Mouse (Mus musculus) midbrain, embryonic 12.5 days (tissue): ENCODE data around the gene Neu2. TPM values are rescaled to one million over a fixed set of nuclear protein-coding genes. Genes with fewer than 3 reads are reported as not detected.

ENCODE experiments used
- ATAC-seq: fragments of 200-750 bp; cut with Nextera tagmentation; 2 replicates; pipeline ENCODE4 v1.8.0; 2017; ENCODE audit warnings: low read depth, moderate TSS enrichment, moderate library complexity; ENCODE audit not compliant: low FRiP score
- H3K27ac ChIP-seq: fragments of 300-500 bp; sonication (generic); replicated peaks from 2 replicates; pipeline ENCODE4 v1.5.1; 2016; ENCODE audit warnings: mild to moderate bottlenecking
- H3K27me3 ChIP-seq: fragments of 300-500 bp; sonication (generic); 2 replicates; pipeline ENCODE4 v1.6.1; 2016; ENCODE audit warnings: mild to moderate bottlenecking
- H3K36me3 ChIP-seq: fragments of 300-500 bp; sonication (generic); 2 replicates; pipeline ENCODE4 v1.6.1; 2016
- H3K4me1 ChIP-seq: fragments of 300-500 bp; sonication (generic); 2 replicates; pipeline ENCODE4 v1.6.1; 2016
- H3K4me2 ChIP-seq: fragments of 300-500 bp; sonication (generic); replicated peaks from 2 replicates; pipeline ENCODE4 v1.6.1; 2016; ENCODE audit warnings: mild to moderate bottlenecking, moderate library complexity
- H3K4me3 ChIP-seq: fragments of 300-500 bp; sonication (generic); 2 replicates; pipeline ENCODE4 v1.5.1; 2016; ENCODE audit warnings: mild to moderate bottlenecking
- H3K9ac ChIP-seq: fragments of 300-500 bp; sonication (generic); replicated peaks from 2 replicates; pipeline ENCODE4 v1.6.1; 2016; ENCODE audit warnings: mild to moderate bottlenecking, moderate library complexity
- H3K9me3 ChIP-seq: fragments of 300-500 bp; sonication (generic); 2 replicates; pipeline ENCODE4 v1.6.1; 2016; ENCODE audit warnings: mild to moderate bottlenecking
- WGBS: fragments of 180-500 bp; shearing (Covaris S2); methylation state at CpG from one replicate; pipeline ENCODE4 v1.1.7; 2016; 5-methylcytosine and 5-hydroxymethylcytosine counted together
- polyA plus RNA-seq: library from polyadenylated mRNA; unstranded; fragments of >200 nt; fragmentation: Nextera tagmentation; extraction: Ambion mirVana; gene quantifications from 2 replicates; pipeline ENCODE4 v1.2.1, GENCODE M21; 2016

Gene Neu2
- polyA plus RNA-seq, 1 experiment from 2014 or later = not detected

DNA sequence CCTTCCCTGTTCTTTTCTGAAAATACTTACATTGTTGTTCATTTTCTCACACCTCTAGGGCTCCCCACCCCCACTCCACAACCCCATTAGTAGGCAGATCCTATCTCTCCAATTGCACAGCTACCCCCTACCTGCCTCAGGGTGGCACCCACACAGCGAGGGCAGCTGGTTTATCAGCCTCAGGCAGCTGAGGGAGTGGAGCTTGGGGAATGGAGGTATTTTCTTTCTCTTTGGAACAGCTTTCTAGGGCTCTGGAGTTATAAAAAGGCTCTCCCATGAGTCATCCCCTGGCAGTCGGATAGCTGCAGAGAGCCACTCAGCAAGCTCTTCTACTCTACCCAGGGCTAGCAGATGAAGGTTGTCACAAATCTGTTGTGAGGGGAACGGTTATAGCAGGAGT lies 84.6 kb downstream of the Neu2 start:
- H3K27ac ChIP-seq = no peak overlapping the region
- no peaks in the 10 kb centered on the region for H3K36me3 ChIP-seq
- WGBS = 80% methylated on average over 3 of the region's 3 CpGs
- no peaks in the 10 kb centered on the region for H3K27me3 ChIP-seq
- H3K9me3 ChIP-seq = no peaks in the 10 kb centered on the region
- H3K9ac ChIP-seq = no peak overlapping the region
- H3K4me3 ChIP-seq = no peak overlapping the region
- ATAC-seq = no peak
- H3K4me2 ChIP-seq = no peak overlapping the region
- no peaks in the 10 kb centered on the region for H3K4me1 ChIP-seq

DNA sequence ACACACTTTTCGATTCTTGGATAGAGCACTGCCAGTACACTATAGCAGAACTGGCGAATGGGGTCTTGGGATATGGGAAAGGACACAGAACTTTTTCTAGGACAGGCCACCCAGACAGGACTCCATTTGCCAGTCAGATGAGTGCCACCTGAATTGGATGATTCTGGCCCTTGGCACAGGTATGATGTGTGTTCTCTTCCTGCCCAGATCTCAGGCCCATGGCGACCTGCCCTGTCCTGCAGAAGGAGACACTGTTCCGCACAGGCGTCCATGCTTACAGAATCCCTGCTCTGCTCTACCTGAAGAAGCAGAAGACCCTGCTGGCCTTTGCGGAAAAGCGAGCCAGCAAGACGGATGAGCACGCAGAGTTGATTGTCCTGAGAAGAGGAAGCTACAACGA lies 85.0 kb downstream of the Neu2 start:
- Histone ChIP-seq H3K27me3 (no peaks in the 10 kb centered on the region), H3K4me1 (no peaks in the 10 kb centered on the region), H3K27ac (no peak overlapping the region), H3K4me3 (no peak overlapping the region), H3K9ac (no peak overlapping the region), H3K9me3 (no peaks in the 10 kb centered on the region), H3K36me3 (no peaks in the 10 kb centered on the region), H3K4me2 (no peak overlapping the region)
- 94% methylated on average over 10 of the region's 10 CpGs for WGBS
- ATAC-seq = no peak

DNA sequence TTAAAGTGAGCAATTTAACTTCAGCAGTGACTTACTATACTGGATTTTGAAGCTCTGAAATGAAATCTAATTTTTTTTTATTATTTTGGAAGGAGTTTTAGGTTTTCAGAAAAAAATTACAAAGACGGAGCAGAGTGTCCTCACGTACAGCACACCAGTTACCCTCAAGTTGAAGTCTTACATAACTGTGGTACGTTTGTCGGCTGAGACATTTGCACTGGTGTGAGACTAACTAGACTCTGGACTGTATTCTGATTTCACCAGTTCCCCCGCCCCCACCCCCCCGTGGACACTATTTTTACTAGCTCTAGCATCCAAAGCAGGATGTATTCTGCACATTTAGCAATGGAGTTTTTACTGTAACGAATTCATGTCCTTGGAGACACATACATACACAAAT lies 90.8 kb downstream of the Neu2 start:
- Histone ChIP-seq H3K36me3 (no peaks in the 10 kb centered on the region), H3K27ac (no peak overlapping the region), H3K4me1 (no peaks in the 10 kb centered on the region), H3K27me3 (no peaks in the 10 kb centered on the region), H3K9ac (no peak overlapping the region), H3K4me3 (no peak overlapping the region), H3K9me3 (no peaks in the 10 kb centered on the region), H3K4me2 (no peak overlapping the region)
- 77% methylated on average over 7 of the region's 7 CpGs for WGBS
- no peak for ATAC-seq

DNA sequence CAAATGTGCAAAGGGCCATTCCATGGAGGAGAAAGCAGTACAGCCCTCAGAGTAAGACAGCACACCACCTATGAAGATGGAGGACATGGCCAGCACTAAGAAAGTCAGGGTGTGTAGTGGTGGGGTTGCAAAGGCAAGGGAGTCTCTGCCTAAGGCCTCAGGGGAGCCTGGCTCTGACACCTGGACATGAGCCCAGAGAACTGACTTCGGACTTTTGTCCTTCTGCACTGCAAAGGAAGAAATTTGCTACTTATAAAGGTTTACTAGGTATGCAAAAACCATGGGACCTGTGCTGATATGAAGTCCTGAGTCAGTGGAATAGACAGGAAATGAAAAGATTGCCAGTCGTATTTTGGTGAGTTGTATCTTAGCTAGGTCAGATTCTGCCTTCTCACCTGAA lies 92.1 kb downstream of the Neu2 start:
- no peaks in the 10 kb centered on the region for H3K36me3 ChIP-seq
- no peaks in the 10 kb centered on the region for H3K27me3 ChIP-seq
- H3K4me3 ChIP-seq = no peak overlapping the region
- H3K4me1 ChIP-seq = no peaks in the 10 kb centered on the region
- H3K27ac ChIP-seq = no peak overlapping the region
- H3K9ac ChIP-seq = no peak overlapping the region
- ATAC-seq = no peak
- WGBS = 64% methylated on average over 2 of the region's 2 CpGs
- no peaks in the 10 kb centered on the region for H3K9me3 ChIP-seq
- H3K4me2 ChIP-seq = no peak overlapping the region

DNA sequence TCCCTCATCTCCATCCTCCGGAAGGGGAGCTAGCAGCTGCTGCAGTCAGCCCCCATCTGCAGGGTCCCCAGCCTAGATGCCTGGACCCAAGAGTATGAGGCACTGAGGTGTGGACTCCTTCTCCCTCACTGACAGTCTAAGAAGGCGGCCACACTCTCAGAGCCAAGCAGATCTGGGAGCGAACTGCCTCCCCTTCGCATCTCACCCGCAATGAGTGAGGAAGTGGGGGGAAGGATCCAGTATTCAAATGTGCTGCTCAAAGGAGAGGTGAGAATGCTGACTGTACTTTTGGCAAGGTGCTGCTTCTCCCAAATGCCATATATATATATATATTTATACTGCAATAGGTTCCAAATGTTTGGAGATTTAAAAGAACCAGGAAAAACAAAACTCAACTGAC lies 93.7 kb downstream of the Neu2 start:
- no peak for ATAC-seq
- H3K9ac ChIP-seq = no peak overlapping the region
- no peak overlapping the region for H3K4me3 ChIP-seq
- H3K9me3 ChIP-seq = no peaks in the 10 kb centered on the region
- H3K27me3 ChIP-seq = no peaks in the 10 kb centered on the region
- H3K27ac ChIP-seq = no peak overlapping the region
- H3K36me3 ChIP-seq = no peaks in the 10 kb centered on the region
- no peaks in the 10 kb centered on the region for H3K4me1 ChIP-seq
- no peak overlapping the region for H3K4me2 ChIP-seq
- WGBS = 87% methylated on average over 5 of the region's 5 CpGs

DNA sequence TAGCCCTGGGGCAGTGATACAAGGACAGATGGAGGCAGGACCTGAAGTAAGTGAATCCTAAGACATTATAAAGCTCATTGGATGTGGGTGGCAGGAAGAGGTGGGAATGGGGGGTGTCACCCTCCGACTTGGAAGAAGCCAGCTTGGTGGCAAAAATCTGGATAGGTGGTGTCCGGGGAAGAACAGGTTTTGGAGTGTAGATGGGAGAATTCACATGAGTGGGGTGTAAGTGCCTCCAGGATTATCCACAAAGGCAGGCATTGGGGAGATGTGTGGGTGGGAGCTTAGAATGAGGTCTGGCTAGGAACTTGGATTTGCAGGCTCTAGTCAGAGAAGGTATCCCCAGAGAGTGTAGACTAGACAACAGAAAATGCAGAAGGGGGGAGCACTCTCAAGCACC lies 95.6 kb downstream of the Neu2 start:
- no peak overlapping the region for H3K4me3 ChIP-seq
- ATAC-seq = no peak
- no peak overlapping the region for H3K27ac ChIP-seq
- H3K27me3 ChIP-seq = no peaks in the 10 kb centered on the region
- no peaks in the 10 kb centered on the region for H3K9me3 ChIP-seq
- no peaks in the 10 kb centered on the region for H3K4me1 ChIP-seq
- H3K36me3 ChIP-seq = no peaks in the 10 kb centered on the region
- no peak overlapping the region for H3K9ac ChIP-seq
- WGBS = 89% methylated on average over 2 of the region's 2 CpGs
- no peak overlapping the region for H3K4me2 ChIP-seq

DNA sequence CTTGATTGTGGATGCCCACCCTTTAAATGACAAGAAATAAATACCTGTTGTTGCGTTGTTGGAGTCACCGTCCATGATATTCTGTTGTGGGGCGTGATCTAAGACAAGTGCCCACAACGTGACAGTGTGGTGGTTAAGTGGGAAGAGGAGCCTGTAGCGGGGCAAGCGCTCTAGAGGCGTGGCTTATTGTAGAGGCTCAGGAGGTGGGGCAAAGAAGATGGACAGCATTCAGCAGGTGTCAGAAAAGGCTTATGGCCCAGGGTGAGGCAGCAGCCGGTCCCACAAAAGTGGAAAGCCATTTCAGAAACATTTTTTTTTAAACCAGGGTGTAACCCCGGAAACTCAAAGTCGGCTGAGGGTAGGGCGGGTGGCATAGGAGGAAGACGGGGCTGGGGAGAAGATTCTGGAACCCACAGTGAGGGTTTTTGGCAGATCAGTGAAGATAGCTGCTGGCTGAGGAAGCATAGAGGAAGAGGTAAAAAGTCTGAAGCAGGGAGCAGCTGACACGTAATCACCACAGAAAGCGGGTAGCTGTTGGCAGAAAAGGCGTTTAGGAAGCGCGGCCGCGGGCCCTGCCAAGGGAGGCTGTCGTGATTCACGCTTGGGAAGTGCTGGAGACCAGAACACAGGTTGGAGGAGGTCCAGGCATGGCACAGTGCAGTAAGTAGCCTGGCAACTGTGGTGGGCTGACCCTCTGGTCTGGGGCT lies 97.8 kb downstream of the Neu2 start:
- Histone ChIP-seq H3K27me3 (no peaks in the 10 kb centered on the region), H3K36me3 (no peaks in the 10 kb centered on the region), H3K4me1 (no peaks in the 10 kb centered on the region), H3K4me3 (no peak overlapping the region), H3K9me3 (no peaks in the 10 kb centered on the region), H3K27ac (no peak overlapping the region), H3K9ac (no peak overlapping the region), H3K4me2 (no peak overlapping the region)
- WGBS = 82% methylated on average over 21 of the region's 21 CpGs
- no peak for ATAC-seq

DNA sequence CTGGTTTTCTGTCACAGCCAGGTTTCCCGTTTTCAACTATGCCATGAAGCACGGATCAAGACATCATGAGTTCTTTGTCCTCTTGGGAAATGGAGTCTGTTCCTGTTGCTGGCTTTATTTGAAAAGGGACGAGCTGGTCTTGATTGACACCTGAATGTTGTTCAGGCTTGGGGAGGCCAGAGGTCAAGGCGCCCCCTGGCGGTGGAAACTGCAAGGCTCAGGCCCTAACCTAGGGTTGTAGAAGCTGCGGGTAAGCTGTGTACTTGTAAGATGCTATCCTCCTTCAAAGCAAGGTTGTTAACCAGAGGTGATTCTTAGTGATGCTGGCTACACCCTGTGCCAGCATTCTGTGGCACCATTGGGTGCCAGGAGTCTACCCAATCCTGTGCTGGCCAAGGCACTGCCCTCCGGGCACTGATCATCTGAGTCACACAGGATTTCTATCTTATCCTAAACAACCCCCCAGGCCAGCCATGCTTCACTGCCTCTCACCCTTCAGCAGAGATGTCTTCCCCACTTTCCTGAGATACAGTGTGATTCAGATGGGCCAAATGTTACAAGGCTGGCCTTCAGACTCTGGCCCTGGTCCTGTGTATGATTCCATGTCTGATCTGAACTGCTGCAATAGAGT lies 98.8 kb downstream of the Neu2 start:
- Histone ChIP-seq H3K36me3 (no peaks in the 10 kb centered on the region), H3K4me2 (no peak overlapping the region), H3K9me3 (no peaks in the 10 kb centered on the region), H3K27ac (no peak overlapping the region), H3K9ac (no peak overlapping the region), H3K4me3 (no peak overlapping the region), H3K4me1 (no peaks in the 10 kb centered on the region), H3K27me3 (no peaks in the 10 kb centered on the region)
- 26% methylated on average over 7 of the region's 7 CpGs for WGBS
- ATAC-seq = no peak

DNA sequence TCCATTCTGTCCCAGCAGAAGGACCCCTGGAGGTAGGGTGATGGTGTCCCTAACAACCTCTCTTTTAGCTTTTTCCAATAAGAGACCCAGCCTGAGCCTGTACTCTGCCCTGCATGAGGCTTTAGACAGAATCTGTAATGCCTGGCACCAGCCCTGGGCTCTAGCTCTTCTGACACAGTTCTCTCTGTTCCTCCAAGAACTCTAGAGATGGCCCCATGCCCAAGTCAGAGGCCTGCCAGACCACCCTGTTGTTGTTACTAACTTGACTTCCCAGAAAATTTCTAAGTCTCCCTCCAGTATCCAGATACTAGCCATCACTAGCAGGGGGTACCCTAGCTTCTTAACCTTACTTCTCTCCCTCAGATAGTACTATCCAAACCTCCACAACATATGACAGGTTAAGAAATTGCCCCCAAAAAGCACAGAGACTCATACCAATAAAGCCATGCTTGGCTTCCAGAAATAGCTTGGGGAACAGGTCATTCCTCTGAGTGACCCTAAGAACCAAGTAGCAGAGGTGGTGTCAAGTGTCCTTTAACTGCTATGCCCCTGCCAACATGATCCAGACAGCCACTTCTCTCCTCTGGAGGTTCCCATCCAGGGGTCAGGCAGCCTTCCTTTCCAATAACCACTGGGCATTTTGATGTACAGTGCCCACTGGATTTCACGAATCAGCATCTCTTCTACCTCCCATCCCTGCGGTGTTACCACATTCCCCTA lies 105.0 kb downstream of the Neu2 start:
- Histone ChIP-seq H3K27me3 (no peaks in the 10 kb centered on the region), H3K4me2 (no peak overlapping the region), H3K4me1 (no peaks in the 10 kb centered on the region), H3K9ac (no peak overlapping the region), H3K4me3 (no peak overlapping the region), H3K9me3 (no peaks in the 10 kb centered on the region), H3K36me3 (no peaks in the 10 kb centered on the region), H3K27ac (no peak overlapping the region)
- no peak for ATAC-seq
- 91% methylated on average over 2 of the region's 2 CpGs for WGBS

DNA sequence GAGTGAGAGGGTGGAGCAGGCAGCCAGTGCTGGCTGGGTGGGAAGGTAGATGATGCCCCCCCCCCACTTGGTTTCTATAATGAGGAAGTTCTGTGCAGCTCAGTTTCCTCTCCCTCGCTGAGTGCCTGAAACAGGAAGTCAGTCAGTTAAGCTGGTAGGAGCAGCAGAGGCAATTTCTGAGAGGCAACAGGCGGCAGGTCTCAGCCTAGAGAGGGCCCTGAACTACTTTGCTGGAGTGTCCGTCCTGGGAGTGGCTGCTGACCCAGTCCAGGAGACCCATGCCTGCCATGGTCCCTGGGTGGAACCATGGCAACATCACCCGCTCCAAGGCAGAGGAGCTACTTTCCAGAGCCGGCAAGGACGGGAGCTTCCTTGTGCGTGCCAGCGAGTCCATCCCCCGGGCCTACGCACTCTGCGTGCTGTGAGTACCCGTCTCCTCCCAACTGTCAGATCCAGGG lies 110.6 kb downstream of the Neu2 start, which contains the start of gene Inpp5d:
Gene Inpp5d, plus strand, starts transcription at position 102 of the 458 bp plus-strand sequence.
- Histone ChIP-seq H3K4me2 (no peak within 1 kb of the TSS), H3K9me3 (no peaks in the 10 kb centered on the region), H3K4me1 (0 out of 2 replicates have a peak, but pooled peaks cover 2% of the 10 kb centered on the region), H3K9ac (no peak within 1 kb of the TSS), H3K4me3 (no peak within 1 kb of the TSS), H3K27me3 (no peaks in the 10 kb centered on the region), H3K27ac (no peak within 1 kb of the TSS), H3K36me3 (no peaks in the 10 kb centered on the region)
- no peak for ATAC-seq
- 89% methylated on average over 12 of the region's 12 CpGs for WGBS

DNA sequence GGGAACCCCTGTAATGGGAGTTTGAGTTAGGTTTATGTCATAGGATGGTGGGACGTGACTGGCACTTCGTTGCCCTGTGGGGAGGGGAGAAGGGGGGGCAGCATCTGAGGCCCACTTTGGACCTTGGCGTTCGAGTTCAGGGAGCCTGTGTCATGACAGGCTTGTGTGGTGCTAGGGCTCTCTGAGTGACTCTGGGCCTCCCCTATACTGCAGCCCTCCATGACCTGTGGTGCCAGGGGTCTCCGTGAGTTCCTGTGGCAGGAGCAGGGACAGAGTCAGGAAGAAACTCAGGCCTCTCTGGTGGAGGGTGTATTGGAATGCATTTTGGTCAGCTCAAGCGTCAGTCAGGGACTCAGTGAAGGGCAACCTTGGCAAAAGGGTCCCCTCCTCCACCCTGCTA lies 111.0 kb downstream of the Neu2 start:
- 87% methylated on average over 6 of the region's 6 CpGs for WGBS
- no peaks in the 10 kb centered on the region for H3K36me3 ChIP-seq
- no peak overlapping the region for H3K27ac ChIP-seq
- H3K4me1 ChIP-seq = 0 out of 2 replicates have a peak, but pooled peaks cover 2% of the 10 kb centered on the region
- H3K9ac ChIP-seq = no peak overlapping the region
- H3K27me3 ChIP-seq = no peaks in the 10 kb centered on the region
- ATAC-seq = no peak
- H3K4me3 ChIP-seq = no peak overlapping the region
- H3K9me3 ChIP-seq = no peaks in the 10 kb centered on the region
- H3K4me2 ChIP-seq = no peak overlapping the region

DNA sequence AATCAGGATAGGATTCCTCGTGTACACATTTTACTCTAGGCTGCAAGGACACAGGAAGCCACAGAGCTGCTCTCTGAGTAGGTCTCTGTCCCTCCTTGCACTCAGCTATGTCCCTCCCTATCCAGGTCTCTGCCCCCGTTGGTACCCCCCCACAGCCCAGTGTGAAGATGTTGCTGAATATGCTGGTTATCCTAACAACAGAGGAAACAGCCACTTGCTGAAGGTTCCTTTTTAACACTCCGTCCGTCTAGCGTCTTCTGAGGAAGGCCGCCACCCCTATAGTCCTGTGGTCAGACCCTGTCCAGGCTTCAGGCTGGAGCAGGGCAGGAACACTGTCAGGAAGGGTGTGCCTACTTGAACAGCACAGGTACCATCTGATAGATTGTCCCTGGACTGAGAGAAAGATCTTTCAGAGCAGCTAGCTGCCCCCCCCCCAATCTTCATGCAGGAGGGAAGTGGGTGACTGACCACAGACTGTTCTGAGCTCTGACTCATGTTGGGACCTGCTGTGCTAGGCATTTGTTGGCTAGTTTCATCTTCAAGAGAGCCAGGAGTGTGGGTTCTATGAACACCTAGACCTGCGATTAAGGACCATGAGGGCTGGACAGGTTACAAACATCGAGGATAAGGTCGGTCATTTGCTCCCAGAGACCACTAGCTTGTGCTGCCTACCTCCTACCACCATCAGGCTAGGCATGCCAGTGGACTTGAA lies 111.6 kb downstream of the Neu2 start:
- no peaks in the 10 kb centered on the region for H3K27me3 ChIP-seq
- ATAC-seq = no peak
- no peak overlapping the region for H3K9ac ChIP-seq
- H3K27ac ChIP-seq = no peak overlapping the region
- 0 out of 2 replicates have a peak, but pooled peaks cover 2% of the 10 kb centered on the region for H3K4me1 ChIP-seq
- no peaks in the 10 kb centered on the region for H3K9me3 ChIP-seq
- 81% methylated on average over 9 of the region's 9 CpGs for WGBS
- no peak overlapping the region for H3K4me2 ChIP-seq
- no peaks in the 10 kb centered on the region for H3K36me3 ChIP-seq
- H3K4me3 ChIP-seq = no peak overlapping the region
